Mouse (Mus musculus): Measurements from ENCODE around the gene Rnf121. TPM values are rescaled to one million over a fixed set of nuclear protein-coding genes. Genes with fewer than 3 reads are reported as not detected.

Rnf121 gene
- polyA plus RNA-seq, 1 experiment from 2014 or later = 22.3 TPM

GRCm38 (mm10) chr7:101969694-101970428, 95.4 kb downstream of the Rnf121 start:
- Histone ChIP-seq H3K9me3 (ENCODE audit: control insufficient read depth) (no peaks in the 10 kb centered on the region), H3K9ac (ENCODE audit: low read depth, low read length) (peak overlapping the region; percentile 74), H3K4me1 (replicated peaks; ENCODE audit: control insufficient read depth, insufficient read depth, low read length) (peaks cover 14% of the 10 kb centered on the region), H3K4me3 (ENCODE audit: low read depth, low read length) (peak overlapping the region; percentile 71), H3K27ac (ENCODE audit: low read depth, low read length) (peak overlapping the region; percentile 99), H3K27me3 (replicated peaks; ENCODE audit: control insufficient read depth, insufficient read depth, low read length) (no peaks in the 10 kb centered on the region), H3K36me3 (ENCODE audit: control insufficient read depth, insufficient read depth) (no peaks in the 10 kb centered on the region), H3K4me2 (replicated peaks; ENCODE audit: low read depth) (peak overlapping the region; percentile 88)
- peak; percentile 85 for ATAC-seq
- under 1% methylated on average over 45 of the region's 53 CpGs for WGBS
- no peak for TF ChIP-seq CTCF (IDR thresholded peaks at IDR 0.05; ENCODE audit: low read depth)

Other genes starting within 250 kb of the Rnf121 start
- gene Phox2a, start 247.2 kb downstream of the Rnf121 start, polyA plus RNA-seq (2015; fragmentation: Nextera tagmentation; extraction: Ambion mirVana) = 2.7 and 3.2 TPM in 2 replicates
- 18.2 and 25.8 TPM in 2 replicates for gene Inppl1, start 227.2 kb downstream of the Rnf121 start, polyA plus RNA-seq (2015; fragmentation: Nextera tagmentation; extraction: Ambion mirVana)
- gene Folr2, start 208.3 kb downstream of the Rnf121 start, polyA plus RNA-seq (2015; fragmentation: Nextera tagmentation; extraction: Ambion mirVana) = 1.1 and 1.2 TPM in 2 replicates
- 56.2 and 58.1 TPM in 2 replicates for gene Anapc15, start 201.8 kb downstream of the Rnf121 start, polyA plus RNA-seq (2015; fragmentation: Nextera tagmentation; extraction: Ambion mirVana)
- 521 and 623 TPM in 2 replicates for gene Folr1, start 194.7 kb downstream of the Rnf121 start, polyA plus RNA-seq (2015; fragmentation: Nextera tagmentation; extraction: Ambion mirVana)
- 179 TPM in 2 replicates for gene Lamtor1, start 159.6 kb downstream of the Rnf121 start, polyA plus RNA-seq (2015; fragmentation: Nextera tagmentation; extraction: Ambion mirVana)
- gene Tomt, start 159.1 kb downstream of the Rnf121 start, polyA plus RNA-seq (2015; fragmentation: Nextera tagmentation; extraction: Ambion mirVana) = 0.20 and 0.25 TPM in 2 replicates
- 3.1 and 3.6 TPM in 2 replicates for gene Lrrc51, start 131.6 kb downstream of the Rnf121 start, polyA plus RNA-seq (2015; fragmentation: Nextera tagmentation; extraction: Ambion mirVana)
- gene Numa1, start 131.4 kb downstream of the Rnf121 start, polyA plus RNA-seq (2015; fragmentation: Nextera tagmentation; extraction: Ambion mirVana) = 17.0 and 19.2 TPM in 2 replicates
- 5.2 and 5.8 TPM in 2 replicates for gene Il18bp, start 46.8 kb downstream of the Rnf121 start, polyA plus RNA-seq (2015; fragmentation: Nextera tagmentation; extraction: Ambion mirVana)
- gene Xndc1, start within 50 bp of the Rnf121 start, polyA plus RNA-seq (2015; fragmentation: Nextera tagmentation; extraction: Ambion mirVana) = 4.4 and 6.1 TPM in 2 replicates
- gene Xntrpc, start 244 bp upstream of the Rnf121 start, polyA plus RNA-seq (2015; fragmentation: Nextera tagmentation; extraction: Ambion mirVana) = 0.16 TPM in 1 of 2 replicates, not detected in the other
- 0.05 TPM in 1 of 2 replicates, not detected in the other for gene Trpc2, start 17.6 kb upstream of the Rnf121 start, polyA plus RNA-seq (2015; fragmentation: Nextera tagmentation; extraction: Ambion mirVana)
- gene Art1, start 36.3 kb upstream of the Rnf121 start, polyA plus RNA-seq (2015; fragmentation: Nextera tagmentation; extraction: Ambion mirVana) = 0.13 TPM in 1 of 2 replicates, not detected in the other
- 0.09 and 0.20 TPM in 2 replicates for gene Art5, start 44.0 kb upstream of the Rnf121 start, polyA plus RNA-seq (2015; fragmentation: Nextera tagmentation; extraction: Ambion mirVana)
- not detected in 2 replicates for gene Chrna10, start 51.4 kb upstream of the Rnf121 start, polyA plus RNA-seq (2015; fragmentation: Nextera tagmentation; extraction: Ambion mirVana)
- gene Nup98, start 144.7 kb upstream of the Rnf121 start, polyA plus RNA-seq (2015; fragmentation: Nextera tagmentation; extraction: Ambion mirVana) = 13.3 and 14.8 TPM in 2 replicates
- gene Pgap2, start 144.7 kb upstream of the Rnf121 start, polyA plus RNA-seq (2015; fragmentation: Nextera tagmentation; extraction: Ambion mirVana) = 34.9 and 35.0 TPM in 2 replicates
- 74.2 and 78.1 TPM in 2 replicates for gene Rhog, start 190.6 kb upstream of the Rnf121 start, polyA plus RNA-seq (2015; fragmentation: Nextera tagmentation; extraction: Ambion mirVana)
- 13.0 and 13.8 TPM in 2 replicates for gene Stim1, start 202.3 kb upstream of the Rnf121 start, polyA plus RNA-seq (2015; fragmentation: Nextera tagmentation; extraction: Ambion mirVana)